Mouse (Mus musculus) heart, embryonic 10.5 days (tissue): ENCODE results near the gene Sox5. TPM values are rescaled to one million over a fixed set of nuclear protein-coding genes. Genes with fewer than 3 reads are reported as not detected.

Experiments
- DNase-seq: peaks from one replicate; pipeline ENCODE4 v3.0.0-alpha.2; 2017; ENCODE audit warnings: low spot score
- H3K27ac ChIP-seq: fragments of 300-500 bp; sonication (generic); 2 replicates; pipeline ENCODE4 v1.5.1; 2016; ENCODE audit warnings: mild to moderate bottlenecking
- H3K27me3 ChIP-seq: fragments of 300-500 bp; sonication (generic); 2 replicates; pipeline ENCODE4 v1.6.1; 2016; ENCODE audit warnings: mild to moderate bottlenecking; ENCODE audit not compliant: poor library complexity, insufficient read depth, severe bottlenecking
- H3K36me3 ChIP-seq: fragments of 300-500 bp; sonication (generic); 2 replicates; pipeline ENCODE4 v1.6.1; 2016; ENCODE audit warnings: mild to moderate bottlenecking, moderate library complexity
- H3K4me1 ChIP-seq: fragments of 300-500 bp; sonication (generic); 2 replicates; pipeline ENCODE4 v1.6.1; 2016; ENCODE audit warnings: mild to moderate bottlenecking
- H3K4me3 ChIP-seq: fragments of 300-500 bp; sonication (generic); 2 replicates; pipeline ENCODE4 v1.5.1; 2016; ENCODE audit warnings: mild to moderate bottlenecking, moderate library complexity
- H3K9me3 ChIP-seq: fragments of 300-500 bp; sonication (generic); 2 replicates; pipeline ENCODE4 v1.6.1; 2016; ENCODE audit warnings: mild to moderate bottlenecking, moderate library complexity
- WGBS: fragments of 180-500 bp; shearing (Covaris S2); methylation state at CpG from one replicate; pipeline ENCODE4 v1.1.7; 2016; 5-methylcytosine and 5-hydroxymethylcytosine counted together
- polyA plus RNA-seq: library from polyadenylated mRNA; unstranded; fragments of >200 nt; fragmentation: Nextera tagmentation; extraction: Ambion mirVana; gene quantifications from 2 replicates; pipeline ENCODE4 v1.2.1, GENCODE M21; 2016

Sox5 gene
- polyA plus RNA-seq = 13.6 and 17.1 TPM in 2 replicates

- Histone ChIP-seq H3K27ac (peak within 1 kb of the TSS; percentile 89), H3K4me1 (peaks cover 8% of the 10 kb centered on the region), H3K9me3 (no peaks in the 10 kb centered on the region), H3K27me3 (peaks cover 72% of the 10 kb centered on the region), H3K4me3 (peak within 1 kb of the TSS; percentile 85), H3K36me3 (no peaks in the 10 kb centered on the region)
- WGBS = under 1% methylated on average over 44 of the region's 47 CpGs
- DNase-seq = peak; percentile 78
Observed at GRCm38 (mm10) chr6:144781431-144782030, at the start of gene Sox5. Gene Sox5 (minus strand): TSS chr6:144781977.

- H3K4me1 ChIP-seq = peaks cover 20% of the 10 kb centered on the region
- H3K36me3 ChIP-seq = no peaks in the 10 kb centered on the region
- H3K9me3 ChIP-seq = no peaks in the 10 kb centered on the region
- H3K4me3 ChIP-seq = no peak overlapping the region
- DNase-seq = peak; percentile 57
- no peaks in the 10 kb centered on the region for H3K27me3 ChIP-seq
- no peak overlapping the region for H3K27ac ChIP-seq
- WGBS = 91% methylated on average over 6 of the region's 6 CpGs
Observed at GRCm38 (mm10) chr6:144825018-144825602, 43.3 kb upstream of the Sox5 start.

- DNase-seq = peak; percentile 61
- H3K27me3 ChIP-seq = no peaks in the 10 kb centered on the region
- H3K9me3 ChIP-seq = no peaks in the 10 kb centered on the region
- 52% methylated on average over 12 of the region's 12 CpGs for WGBS
- H3K36me3 ChIP-seq = no peaks in the 10 kb centered on the region
- H3K4me3 ChIP-seq = no peak overlapping the region
- peak overlapping the region; percentile 36; the same call in 1 of the 2 replicates for H3K27ac ChIP-seq
- peaks cover 20% of the 10 kb centered on the region for H3K4me1 ChIP-seq
Observed at GRCm38 (mm10) chr6:144824153-144824552, 42.4 kb upstream of the Sox5 start.

- H3K9me3 ChIP-seq = no peaks in the 10 kb centered on the region
- peak overlapping the region; percentile 31 for H3K4me3 ChIP-seq
- peaks cover 20% of the 10 kb centered on the region for H3K4me1 ChIP-seq
- DNase-seq = no peak
- H3K36me3 ChIP-seq = no peaks in the 10 kb centered on the region
- H3K27me3 ChIP-seq = no peaks in the 10 kb centered on the region
- 18% methylated on average over 14 of the region's 14 CpGs for WGBS
- peak overlapping the region; percentile 47 for H3K27ac ChIP-seq
Observed at GRCm38 (mm10) chr6:144822594-144822993, 40.8 kb upstream of the Sox5 start.

- DNase-seq = no peak
- Histone ChIP-seq H3K27ac (0 out of 2 replicates have a peak overlapping the region, but pooled peaks have one; percentile 12), H3K9me3 (no peaks in the 10 kb centered on the region), H3K36me3 (no peaks in the 10 kb centered on the region), H3K4me3 (no peak overlapping the region), H3K27me3 (no peaks in the 10 kb centered on the region), H3K4me1 (peaks cover 20% of the 10 kb centered on the region)
- 53% methylated on average over 6 of the region's 6 CpGs for WGBS
Observed at GRCm38 (mm10) chr6:144821019-144821418, 39.2 kb upstream of the Sox5 start.

GRCm38 (mm10) chr6:144818016-144818415, 36.2 kb upstream of the Sox5 start:
- WGBS = 84% methylated on average over 4 of the region's 4 CpGs
- DNase-seq = no peak
- Histone ChIP-seq H3K4me1 (peaks cover 10% of the 10 kb centered on the region), H3K36me3 (no peaks in the 10 kb centered on the region), H3K27ac (no peak overlapping the region), H3K9me3 (no peaks in the 10 kb centered on the region), H3K4me3 (no peak overlapping the region), H3K27me3 (no peaks in the 10 kb centered on the region)

GRCm38 (mm10) chr6:144817329-144817932, 35.7 kb upstream of the Sox5 start:
- DNase-seq = no peak
- Histone ChIP-seq H3K4me1 (peaks cover 4% of the 10 kb centered on the region), H3K9me3 (no peaks in the 10 kb centered on the region), H3K4me3 (no peak overlapping the region), H3K27ac (no peak overlapping the region), H3K27me3 (no peaks in the 10 kb centered on the region), H3K36me3 (no peaks in the 10 kb centered on the region)
- WGBS = 85% methylated on average over 5 of the region's 5 CpGs

- no peak for DNase-seq
- H3K27me3 ChIP-seq = no peaks in the 10 kb centered on the region
- H3K36me3 ChIP-seq = no peaks in the 10 kb centered on the region
- H3K27ac ChIP-seq = no peak overlapping the region
- no peaks in the 10 kb centered on the region for H3K9me3 ChIP-seq
- no peaks in the 10 kb centered on the region for H3K4me1 ChIP-seq
- H3K4me3 ChIP-seq = no peak overlapping the region
- WGBS = 54% methylated on average over 5 of the region's 5 CpGs
Observed at GRCm38 (mm10) chr6:144815542-144815941, 33.8 kb upstream of the Sox5 start.

GRCm38 (mm10) chr6:144814931-144815364, 33.2 kb upstream of the Sox5 start:
- Histone ChIP-seq H3K36me3 (no peaks in the 10 kb centered on the region), H3K4me3 (no peak overlapping the region), H3K27ac (no peak overlapping the region), H3K27me3 (no peaks in the 10 kb centered on the region), H3K4me1 (no peaks in the 10 kb centered on the region), H3K9me3 (no peaks in the 10 kb centered on the region)
- DNase-seq = no peak
- WGBS = 17% methylated on average over 6 of the region's 6 CpGs

GRCm38 (mm10) chr6:144804321-144804720, 22.5 kb upstream of the Sox5 start:
- Histone ChIP-seq H3K4me1 (no peaks in the 10 kb centered on the region), H3K27me3 (no peaks in the 10 kb centered on the region), H3K27ac (no peak overlapping the region), H3K36me3 (no peaks in the 10 kb centered on the region), H3K9me3 (no peaks in the 10 kb centered on the region), H3K4me3 (no peak overlapping the region)
- DNase-seq = no peak
- 84% methylated on average over 5 of the region's 5 CpGs for WGBS

GRCm38 (mm10) chr6:144803063-144803462, 21.3 kb upstream of the Sox5 start:
- DNase-seq = no peak
- Histone ChIP-seq H3K27ac (no peak overlapping the region), H3K27me3 (no peaks in the 10 kb centered on the region), H3K4me3 (no peak overlapping the region), H3K4me1 (no peaks in the 10 kb centered on the region), H3K36me3 (no peaks in the 10 kb centered on the region), H3K9me3 (no peaks in the 10 kb centered on the region)
- 85% methylated on average over 1 of the region's 1 CpGs for WGBS

- H3K36me3 ChIP-seq = no peaks in the 10 kb centered on the region
- WGBS = 73% methylated on average over 3 of the region's 3 CpGs
- H3K27ac ChIP-seq = no peak overlapping the region
- H3K4me3 ChIP-seq = no peak overlapping the region
- H3K27me3 ChIP-seq = no peaks in the 10 kb centered on the region
- H3K9me3 ChIP-seq = no peaks in the 10 kb centered on the region
- no peaks in the 10 kb centered on the region for H3K4me1 ChIP-seq
- DNase-seq = no peak
Observed at GRCm38 (mm10) chr6:144794356-144794755, 12.6 kb upstream of the Sox5 start.

- Histone ChIP-seq H3K27me3 (no peaks in the 10 kb centered on the region), H3K4me1 (no peaks in the 10 kb centered on the region), H3K36me3 (no peaks in the 10 kb centered on the region), H3K9me3 (no peaks in the 10 kb centered on the region), H3K4me3 (no peak overlapping the region), H3K27ac (no peak overlapping the region)
- WGBS = 92% methylated on average over 8 of the region's 8 CpGs
- DNase-seq = no peak
Observed at GRCm38 (mm10) chr6:144792871-144793270, 11.1 kb upstream of the Sox5 start.
